Mouse (Mus musculus) ES-Bruce4 (cell line): ENCODE measurements around the gene 4933407L21Rik. TPM values are rescaled to one million over a fixed set of nuclear protein-coding genes. Genes with fewer than 3 reads are reported as not detected.

Experiments used
- H3K27ac ChIP-seq: 2 replicates; pipeline ENCODE4 v1.5.1; 2012; ENCODE audit warnings: low read length, inconsistent platforms; ENCODE audit not compliant: insufficient read depth
- H3K27me3 ChIP-seq: 2 replicates; pipeline ENCODE4 v1.6.1; 2012; ENCODE audit warnings: mild to moderate bottlenecking, low read length, inconsistent platforms; ENCODE audit not compliant: control insufficient read depth, poor library complexity, insufficient read depth, severe bottlenecking
- H3K36me3 ChIP-seq: 2 replicates; pipeline ENCODE4 v1.6.1; 2012; ENCODE audit warnings: inconsistent platforms, mild to moderate bottlenecking, low read length, moderate library complexity; ENCODE audit not compliant: control insufficient read depth, poor library complexity, insufficient read depth, severe bottlenecking
- H3K4me1 ChIP-seq: one replicate; pipeline ENCODE4 v1.8.1; 2011; ENCODE audit warnings: low read length; ENCODE audit not compliant: control insufficient read depth, insufficient read depth
- H3K4me3 ChIP-seq: 2 replicates; pipeline ENCODE4 v1.5.1; 2011; ENCODE audit warnings: low read depth, mild to moderate bottlenecking, low read length
- H3K9ac ChIP-seq: 2 replicates; pipeline ENCODE4 v1.6.1; 2012; ENCODE audit warnings: low read depth, mild to moderate bottlenecking, inconsistent platforms; ENCODE audit not compliant: poor library complexity, severe bottlenecking
- H3K9me3 ChIP-seq: replicated peaks from 2 replicates; pipeline ENCODE4 v1.6.1; 2012; ENCODE audit warnings: mild to moderate bottlenecking, low read length, inconsistent platforms; ENCODE audit not compliant: control insufficient read depth, poor library complexity, insufficient read depth, severe bottlenecking
- CTCF ChIP-seq: IDR thresholded peaks from one replicate; pipeline ENCODE4 v1.8.1; 2011; ENCODE audit warnings: low read depth, low read length
- EP300 ChIP-seq: IDR thresholded peaks from 2 replicates; pipeline ENCODE4 v1.6.1; 2011; ENCODE audit warnings: low read depth, low read length; ENCODE audit not compliant: insufficient read depth
- POLR2A ChIP-seq: IDR thresholded peaks from one replicate; pipeline ENCODE4 v1.8.1; 2011; ENCODE audit warnings: low read length; ENCODE audit not compliant: insufficient read depth
- polyA plus RNA-seq: library from polyadenylated mRNA; stranded (reverse); fragments of >200 nt; gene quantifications from 2 replicates; pipeline ENCODE4 v1.2.4, GENCODE M21; 2011; ENCODE audit warnings: low read depth; ENCODE audit not compliant: missing spikeins, insufficient read depth, insufficient read length

The 4933407L21Rik gene
- polyA plus RNA-seq, 1 experiment, result not detected

DNA sequence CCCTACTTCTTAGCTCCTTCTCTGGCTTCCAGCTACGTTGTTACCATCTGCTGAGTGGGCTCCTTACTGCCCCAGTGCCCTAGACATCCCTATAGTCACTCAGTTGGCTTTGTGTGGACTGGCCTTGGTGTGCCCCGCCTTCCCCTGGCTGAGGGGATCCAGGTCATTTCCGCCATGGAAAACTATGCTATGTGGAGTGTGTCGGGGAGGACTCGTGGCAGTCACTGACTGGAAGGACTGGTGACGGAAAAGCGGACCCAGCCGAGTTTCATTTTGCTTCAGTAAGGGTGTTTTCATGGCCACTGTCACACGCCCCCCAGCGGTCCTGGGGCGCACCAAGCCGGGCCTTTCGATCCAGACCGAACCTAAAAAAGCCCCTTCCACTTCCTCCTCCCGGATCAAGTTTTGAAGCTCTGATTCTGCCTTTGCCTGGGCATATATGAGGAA, 32.9 kb upstream of the 4933407L21Rik start:
- Histone ChIP-seq H3K4me3 (peak overlapping the region; percentile 89), H3K27ac (no peak overlapping the region), H3K27me3 (no peaks in the 10 kb centered on the region), H3K9me3 (no peaks in the 10 kb centered on the region), H3K4me1 (no peaks in the 10 kb centered on the region), H3K36me3 (no peaks in the 10 kb centered on the region), H3K9ac (peak overlapping the region; percentile 81)
- TF ChIP-seq CTCF, result peak; percentile 59
- TF ChIP-seq EP300, result no peak

- H3K4me1 ChIP-seq, result no peaks in the 10 kb centered on the region
- TF ChIP-seq CTCF, result no peak
- TF ChIP-seq EP300, result no peak
- TF ChIP-seq POLR2A, result no peak
- no peaks in the 10 kb centered on the region for H3K27me3 ChIP-seq
- no peak overlapping the region for H3K27ac ChIP-seq
- H3K36me3 ChIP-seq, result no peaks in the 10 kb centered on the region
- H3K9ac ChIP-seq, result peak overlapping the region; percentile 81; the same call in 1 of the 2 replicates
- H3K4me3 ChIP-seq, result no peak overlapping the region
- no peaks in the 10 kb centered on the region for H3K9me3 ChIP-seq
Measured at GRCm38 (mm10) chr1:85896110-85896509, 32.2 kb upstream of the 4933407L21Rik start.

GRCm38 (mm10) chr1:85896781-85897700, 31.2 kb upstream of the 4933407L21Rik start:
- no peaks in the 10 kb centered on the region for H3K36me3 ChIP-seq
- H3K4me1 ChIP-seq, result no peaks in the 10 kb centered on the region
- H3K4me3 ChIP-seq, result no peak overlapping the region
- no peak overlapping the region for H3K9ac ChIP-seq
- no peaks in the 10 kb centered on the region for H3K27me3 ChIP-seq
- TF ChIP-seq POLR2A (no peak), EP300 (no peak), CTCF (no peak)
- no peak overlapping the region for H3K27ac ChIP-seq
- H3K9me3 ChIP-seq, result no peaks in the 10 kb centered on the region

- Histone ChIP-seq H3K4me3 (no peak overlapping the region), H3K9ac (no peak overlapping the region), H3K9me3 (no peaks in the 10 kb centered on the region), H3K36me3 (no peaks in the 10 kb centered on the region), H3K27me3 (no peaks in the 10 kb centered on the region), H3K4me1 (no peaks in the 10 kb centered on the region), H3K27ac (no peak overlapping the region)
- TF ChIP-seq POLR2A, result no peak
- TF ChIP-seq EP300, result no peak
- no peak for TF ChIP-seq CTCF
Measured at GRCm38 (mm10) chr1:85897901-85898760, 30.2 kb upstream of the 4933407L21Rik start.

- Histone ChIP-seq H3K9ac (no peak overlapping the region), H3K4me1 (no peaks in the 10 kb centered on the region), H3K27ac (no peak overlapping the region), H3K36me3 (no peaks in the 10 kb centered on the region), H3K4me3 (no peak overlapping the region), H3K27me3 (no peaks in the 10 kb centered on the region), H3K9me3 (no peaks in the 10 kb centered on the region)
- no peak for TF ChIP-seq EP300
- TF ChIP-seq CTCF, result no peak
- no peak for TF ChIP-seq POLR2A
Measured at GRCm38 (mm10) chr1:85898761-85899387, 29.4 kb upstream of the 4933407L21Rik start.
